Mouse (Mus musculus): ENCODE measurements around the gene Gpr107.

- no peak for TF ChIP-seq CTCF (IDR thresholded peaks at IDR 0.05; ENCODE audit: low read depth, low read length)
- TF ChIP-seq POLR2A (IDR thresholded peaks at IDR 0.05; ENCODE audit: extremely low read depth, insufficient read depth, low read length) = no peak
These were observed 108.4 kb downstream of the Gpr107 start for GRCm38 (mm10) chr2:31260549-31260948.

Measured in liver, adult 2 months (tissue).